Mouse (Mus musculus): Measurements from ENCODE around the gene Efhd2. TPM values are rescaled to one million over a fixed set of nuclear protein-coding genes. Genes with fewer than 3 reads are reported as not detected.

Gene Efhd2
- total RNA-seq (2023), result 10 to 100 TPM; 47.7 to 59.3 TPM

GRCm38 (mm10) chr4:141874601-141875460, at the start of gene Efhd2:
TSS of gene Efhd2 (minus strand) at chr4:141874920.

GRCm38 (mm10) chr4:141845999-141846398, 28.7 kb downstream of the Efhd2 start, which contains the start of gene Ctrc:
TSS of gene Ctrc (minus strand) at chr4:141846359.

GRCm38 (mm10) chr4:141826060-141826459, 48.7 kb downstream of the Efhd2 start, which contains the start of gene Cela2a:
TSS of gene Cela2a (minus strand) at chr4:141826160.

Other genes with a start within 250 kb of the Efhd2 start
- 10 to 100 TPM; 29.4 to 42.0 TPM for gene Plekhm2, start 210.0 kb downstream of the Efhd2 start, total RNA-seq (2023)
- gene Rsc1a1, start 189.3 kb downstream of the Efhd2 start, total RNA-seq (2023), result 1 to 10 TPM in 1 of 2 experiments, under 1 TPM in 1; 0.95 to 4.5 TPM
- gene Ddi2, start 151.5 kb downstream of the Efhd2 start, total RNA-seq (2023), result 10 to 100 TPM; 40.4 to 41.3 TPM
- not detected for gene Agmat, start 128.2 kb downstream of the Efhd2 start, total RNA-seq (2023)
- gene Dnajc16, start 84.0 kb downstream of the Efhd2 start, total RNA-seq (2023), result 10 to 100 TPM; 12.2 to 12.7 TPM
- 10 to 100 TPM; 12.4 to 12.9 TPM for gene Casp9, start 81.3 kb downstream of the Efhd2 start, total RNA-seq (2023)
- not detected for gene Cela2a, start 48.8 kb downstream of the Efhd2 start, total RNA-seq (2023)
- not detected for gene Ctrc, start 28.6 kb downstream of the Efhd2 start, total RNA-seq (2023)
- gene Fhad1, start 140.2 kb upstream of the Efhd2 start, total RNA-seq (2023), result not detected
- gene Tmem51, start 209.4 kb upstream of the Efhd2 start, total RNA-seq (2023), result under 1 TPM in 1 of 2 experiments, not detected in 1; 0.30 TPM